Mouse (Mus musculus): ENCODE measurements around the gene Armc2. TPM values are rescaled to one million over a fixed set of nuclear protein-coding genes. Genes with fewer than 3 reads are reported as not detected.

The Armc2 gene
- total RNA-seq, 2 experiments from 2014 or later, result 16.5 to 18.5 TPM

DNA sequence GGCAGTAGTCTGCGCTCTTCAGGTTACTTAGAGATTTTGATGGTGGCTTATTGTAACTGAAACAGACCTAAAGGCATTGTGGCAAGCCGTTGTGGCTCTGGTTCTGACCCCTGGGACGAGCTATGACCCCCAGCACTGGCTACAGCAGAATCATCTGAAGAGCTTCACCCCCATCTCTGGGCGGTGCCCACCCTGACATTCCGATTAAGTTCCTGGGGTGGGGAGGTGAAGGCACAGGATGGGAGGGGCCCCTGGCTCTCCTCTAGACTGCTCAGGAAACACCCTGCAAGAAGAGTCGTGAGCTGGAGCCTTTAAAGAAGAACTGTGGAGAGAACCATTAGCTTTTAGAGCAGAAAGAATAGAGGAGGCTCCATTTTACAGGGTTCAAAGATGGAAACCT lies 6.2 kb upstream of the Armc2 start:
- no peak for DNase-seq
- intact Hi-C loops (cut with DNase I), result no loop called here

DNA sequence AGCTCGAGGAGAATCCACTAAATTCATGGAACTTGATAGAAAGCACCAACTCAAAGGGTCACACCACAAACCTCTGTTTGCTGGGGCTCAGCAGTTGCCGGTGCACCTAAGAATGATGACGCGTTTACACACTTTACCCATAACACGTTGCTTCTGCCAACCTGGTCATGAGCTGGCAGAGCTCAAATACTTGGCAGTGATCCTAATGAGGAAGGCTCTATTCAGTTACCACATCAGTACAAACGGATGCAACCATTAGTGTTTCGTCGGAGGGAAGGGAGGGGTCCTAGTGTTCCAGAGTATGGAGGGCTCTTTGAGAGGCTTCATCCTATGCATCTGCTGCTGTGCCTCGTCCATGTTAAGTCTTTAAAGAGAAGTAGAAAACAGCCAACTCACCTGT lies 3.3 kb upstream of the Armc2 start:
- DNase-seq, result no peak
- intact Hi-C loops (cut with DNase I), result no loop called here

DNA sequence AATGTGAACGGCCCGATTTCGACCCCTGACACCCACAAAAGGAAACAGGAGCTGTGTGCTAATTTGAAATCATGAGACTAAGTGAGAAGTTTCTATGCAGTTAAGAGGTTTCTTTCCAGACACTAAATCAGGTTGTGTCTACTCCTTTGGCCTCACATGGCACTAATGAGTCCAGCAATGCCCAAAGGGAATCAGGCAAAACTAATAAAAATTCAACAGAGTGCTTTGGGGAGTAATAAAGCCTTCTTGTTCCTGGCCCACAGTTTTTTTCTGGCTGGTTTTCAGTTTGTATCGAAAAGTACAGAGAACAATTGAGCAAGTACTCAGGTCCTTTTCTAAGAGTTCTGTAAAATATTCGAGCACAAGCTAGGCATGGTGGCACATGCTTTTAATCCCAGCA lies 4.2 kb downstream of the Armc2 start:
- no peak for DNase-seq
- intact Hi-C loops (cut with DNase I), result loop anchor here (10.0 kb wide), 1 partner anchor 261 kb away; the partner anchor contains the start of gene Foxo3

DNA sequence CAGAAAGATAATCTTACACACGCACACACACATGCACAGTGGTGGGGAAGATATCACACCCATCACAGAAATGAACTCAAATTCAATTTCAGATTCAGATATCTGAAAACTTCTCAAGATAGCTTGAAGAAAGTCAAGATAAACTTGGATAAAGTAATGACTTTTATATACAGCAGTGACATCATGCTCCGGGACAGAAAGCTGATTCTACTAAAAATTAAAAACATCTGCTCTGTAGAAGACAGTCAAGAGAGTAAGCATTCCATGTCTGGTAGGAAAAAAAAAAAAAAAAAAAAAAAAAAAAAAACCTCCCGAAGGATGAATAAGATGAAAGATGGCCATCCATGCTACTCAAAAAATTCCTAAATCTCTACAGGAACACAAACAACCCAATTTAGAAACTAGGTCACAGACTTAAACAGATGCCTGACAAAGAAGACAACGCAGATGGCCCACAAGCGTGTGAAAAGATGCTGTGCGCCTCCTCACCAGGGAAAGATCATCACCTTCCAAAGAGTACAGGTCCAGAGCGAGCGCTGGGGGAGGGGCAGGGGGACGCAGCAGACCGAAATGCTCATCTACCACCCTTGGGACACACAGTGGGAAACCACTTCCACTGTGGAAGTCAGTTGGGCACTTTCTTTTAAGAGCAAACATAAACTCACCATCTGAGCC lies 7.3 kb downstream of the Armc2 start:
- intact Hi-C loops (cut with DNase I), result loop anchor here (10.0 kb wide), 1 partner anchor 264 kb away; the partner anchor contains the start of gene Foxo3
- no peak for DNase-seq

DNA sequence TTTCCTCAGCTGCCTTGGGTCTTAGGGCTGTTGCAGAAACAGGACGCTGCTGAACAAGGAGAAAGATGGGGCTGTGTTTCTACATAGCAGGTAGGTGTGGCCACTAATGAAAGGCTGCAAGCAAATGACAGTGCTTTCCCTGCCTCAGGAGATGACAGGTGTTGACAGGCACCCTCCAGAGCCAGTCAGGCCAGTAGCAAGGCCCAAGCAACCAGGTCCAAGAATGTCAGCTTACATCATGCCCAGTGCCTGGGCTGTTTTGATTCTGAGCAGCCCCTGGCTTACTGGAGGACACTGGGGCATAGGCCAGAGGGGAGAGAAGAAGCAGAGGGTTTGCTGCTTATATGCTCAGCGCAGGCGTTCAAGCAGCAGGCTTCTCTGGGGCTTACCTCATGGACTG lies 13.0 kb downstream of the Armc2 start:
- DNase-seq, result no peak
- intact Hi-C loops (cut with DNase I), result no loop called here

DNA sequence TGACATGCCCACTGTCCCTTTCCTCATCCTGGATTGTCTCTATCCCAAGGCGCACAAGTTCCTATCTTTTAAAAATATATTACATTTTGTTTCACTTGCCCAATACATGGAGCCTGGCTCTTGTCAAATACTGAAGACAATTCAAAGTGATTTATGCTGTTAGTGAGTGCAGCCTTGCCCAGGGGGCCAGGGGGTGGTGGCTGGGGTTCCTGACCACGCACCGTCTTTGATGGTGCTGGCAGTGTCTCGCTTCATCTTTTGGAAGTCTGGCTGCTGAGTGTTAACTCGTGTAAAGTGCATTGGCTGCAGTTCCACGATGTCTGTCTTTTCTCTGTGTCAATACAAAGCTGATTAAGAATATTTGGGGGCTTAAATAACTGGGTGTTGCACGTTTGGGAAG lies 13.6 kb downstream of the Armc2 start:
- no peak for DNase-seq
- intact Hi-C loops (cut with DNase I), result no loop called here

DNA sequence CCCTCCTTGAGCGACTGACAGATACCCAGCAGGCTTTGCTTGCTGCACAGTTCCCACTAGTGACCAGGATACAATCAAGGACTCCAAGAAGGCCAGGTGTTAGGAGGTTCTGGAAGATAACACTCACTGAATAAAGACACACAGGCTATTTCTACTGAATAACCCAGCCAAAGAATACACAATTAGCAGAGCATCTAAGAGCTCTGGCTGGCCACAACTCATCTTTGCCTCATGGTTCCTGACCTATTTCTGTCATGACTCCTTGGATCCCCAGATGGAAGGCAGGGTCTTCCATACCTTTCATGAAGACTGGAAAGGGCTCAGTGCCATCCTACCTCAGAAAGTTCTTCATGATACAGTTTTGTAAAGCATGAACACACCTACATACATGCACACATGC lies 14.2 kb downstream of the Armc2 start:
- no peak for DNase-seq
- intact Hi-C loops (cut with DNase I), result no loop called here

DNA sequence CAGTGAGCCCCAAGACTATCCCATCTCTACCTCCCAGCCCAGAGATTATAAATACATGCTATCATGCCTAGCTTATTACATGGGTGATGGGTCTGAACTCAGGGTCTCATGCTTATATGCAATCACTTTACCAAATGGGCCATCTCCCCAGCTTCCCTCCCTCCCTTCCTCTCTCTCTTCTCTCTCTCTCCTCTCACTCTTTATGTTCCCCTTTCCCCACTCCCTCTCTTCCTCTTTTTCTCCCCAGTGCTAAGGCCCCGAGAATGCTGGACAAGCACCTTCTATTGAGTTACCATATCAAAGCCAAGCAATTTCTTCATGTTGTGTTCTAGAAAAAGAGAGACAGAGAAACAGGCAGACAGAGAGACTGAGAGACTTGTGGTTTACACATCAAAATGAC lies 14.7 kb downstream of the Armc2 start:
- DNase-seq, result no peak
- intact Hi-C loops (cut with DNase I), result no loop called here

DNA sequence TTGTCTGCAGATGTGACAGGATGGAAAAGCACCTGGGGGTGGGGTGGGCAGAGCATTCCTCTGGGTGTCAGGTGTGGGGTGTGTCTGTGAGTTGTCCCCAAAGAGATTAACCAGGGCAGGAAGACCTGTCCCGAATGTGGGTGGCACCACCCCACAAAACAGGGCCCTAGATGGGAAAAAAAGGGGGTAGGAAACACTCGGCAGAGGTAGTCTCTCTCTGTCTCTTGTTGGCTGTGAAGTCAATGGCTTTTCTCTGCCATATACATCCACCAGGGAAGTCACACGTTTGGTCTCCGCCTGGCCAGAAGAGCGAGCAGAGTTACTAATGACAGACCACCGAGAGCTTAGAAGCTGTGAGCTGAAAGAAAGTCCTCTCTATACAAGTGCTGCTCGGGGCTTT lies 15.8 kb downstream of the Armc2 start:
- intact Hi-C loops (cut with DNase I), result no loop called here
- DNase-seq, result no peak

DNA sequence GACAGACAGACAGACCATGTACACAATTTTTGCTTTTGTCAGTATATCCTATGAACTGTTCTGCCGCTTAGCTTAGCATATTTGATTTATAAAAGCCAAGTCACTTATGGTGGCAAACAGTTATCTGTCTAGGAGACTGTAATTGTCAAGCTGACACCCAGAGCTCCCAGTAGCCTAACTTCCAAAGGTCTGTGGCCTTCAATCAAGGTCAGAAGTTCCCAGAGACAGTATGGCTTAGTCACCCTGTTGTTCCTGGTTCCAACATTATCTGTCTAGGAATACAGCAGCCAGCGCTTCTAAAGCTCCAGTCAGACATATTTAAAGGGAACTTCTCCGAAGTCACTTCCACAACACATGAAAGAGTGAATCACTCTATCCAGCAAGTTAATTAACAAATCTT lies 17.0 kb downstream of the Armc2 start:
- intact Hi-C loops (cut with DNase I), result no loop called here
- DNase-seq, result no peak

DNA sequence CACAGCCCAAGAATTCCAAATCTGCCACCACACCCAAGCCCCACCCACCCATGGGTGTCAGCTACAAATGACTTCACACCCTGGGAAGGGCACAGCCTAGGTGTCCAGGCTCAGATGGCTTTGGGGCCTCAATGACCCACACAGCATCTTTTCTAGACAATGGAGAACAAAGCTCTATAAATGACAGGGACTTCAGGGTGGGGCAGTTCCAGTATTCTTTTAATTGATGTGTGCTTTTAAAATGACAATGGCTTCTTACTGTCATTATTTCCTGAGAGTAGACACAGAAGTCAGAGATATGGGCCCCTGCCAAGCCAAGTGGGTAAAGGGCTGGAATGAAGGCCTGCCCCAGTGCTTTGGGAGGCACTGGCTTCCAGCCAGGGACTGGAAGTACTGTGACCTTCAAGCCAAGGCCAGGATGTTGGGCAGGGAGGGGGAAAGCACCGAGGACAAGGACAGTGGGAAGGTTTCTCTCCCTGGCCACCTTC lies 20.5 kb downstream of the Armc2 start:
- intact Hi-C loops (cut with DNase I), result no loop called here

DNA sequence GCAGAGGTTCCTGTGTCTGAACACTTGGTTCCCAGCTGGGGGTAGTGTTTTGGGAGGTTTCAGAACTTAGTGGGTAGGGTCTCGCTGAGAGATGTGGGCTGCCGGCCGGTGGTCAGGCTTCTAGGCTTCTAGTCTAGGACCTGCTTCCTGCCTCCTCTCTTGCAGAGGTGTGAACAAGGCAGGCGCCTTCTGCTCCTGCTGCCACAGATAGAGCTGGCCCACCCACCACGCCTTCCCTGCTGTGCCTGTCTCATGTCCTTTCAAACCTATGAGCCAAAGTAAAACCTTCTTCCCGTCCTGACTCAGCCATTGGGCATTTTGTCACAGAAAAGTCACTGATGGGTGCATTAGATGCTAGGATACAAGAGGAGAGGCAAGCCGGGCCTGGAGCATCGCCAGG lies 22.1 kb downstream of the Armc2 start:
- peak; percentile 50 for DNase-seq
- intact Hi-C loops (cut with DNase I), result no loop called here

More for the DNA sequence above, 20.5 kb downstream of the Armc2 start:
- DNase-seq, result no peak

DNA sequence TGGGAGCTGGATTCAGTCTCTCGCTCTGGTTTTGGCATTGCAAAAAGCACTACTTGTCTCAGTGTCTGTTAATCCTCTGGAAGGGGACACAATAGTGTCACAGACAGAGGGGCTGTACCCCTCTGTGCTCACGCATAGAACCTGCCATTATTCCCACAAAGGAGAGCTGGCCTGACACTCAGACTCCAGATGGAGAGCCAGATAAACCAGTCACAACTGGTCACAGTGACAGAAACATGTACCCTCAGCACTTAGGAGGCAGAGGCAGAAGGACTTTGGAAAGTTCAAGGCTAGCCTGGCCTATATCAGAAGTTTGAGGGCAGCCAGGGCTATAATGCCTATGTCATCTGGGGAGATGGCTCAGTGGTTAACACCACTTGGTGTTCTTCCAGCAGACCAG lies 23.2 kb downstream of the Armc2 start:
- intact Hi-C loops (cut with DNase I), result no loop called here

DNA sequence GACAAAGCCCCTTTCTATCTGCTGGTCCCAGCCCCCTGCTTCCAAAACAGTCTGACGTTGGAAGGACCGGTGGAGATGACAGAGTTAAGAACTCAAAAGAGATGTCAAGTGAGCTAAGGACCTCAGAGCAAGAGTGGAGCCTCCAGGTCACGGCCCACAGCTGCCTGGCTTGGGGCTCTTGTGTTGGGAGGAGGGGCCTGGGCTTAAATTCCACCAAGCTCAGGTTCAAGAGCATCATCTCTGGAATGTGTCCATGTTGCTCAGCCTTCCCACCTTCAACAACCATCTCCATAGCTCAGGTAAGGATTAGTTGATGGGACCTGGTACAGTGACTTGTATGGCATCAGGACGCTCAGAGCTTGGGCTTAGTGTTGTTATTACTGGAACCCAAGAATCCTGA lies 23.7 kb downstream of the Armc2 start:
- DNase-seq, result no peak
- intact Hi-C loops (cut with DNase I), result no loop called here

More for the DNA sequence above, 23.2 kb downstream of the Armc2 start:
- no peak for DNase-seq

DNA sequence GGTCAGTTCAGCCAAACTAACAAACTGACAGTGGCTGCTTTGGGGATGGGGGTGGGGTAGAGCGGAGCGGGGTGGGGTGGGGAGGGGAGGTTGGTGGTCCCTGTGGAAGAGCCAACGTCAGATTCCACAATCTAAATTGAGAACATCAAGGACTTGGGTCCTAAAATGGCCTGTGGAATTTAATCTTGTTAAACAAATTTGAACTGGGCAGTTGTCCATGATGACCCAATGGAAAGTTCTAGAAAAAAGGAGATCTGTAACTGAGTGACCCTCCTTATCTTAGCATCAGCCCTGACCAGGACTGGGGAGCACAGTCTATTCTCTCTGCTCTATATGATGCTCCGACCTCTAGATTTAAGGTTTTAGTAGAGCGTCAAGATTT lies 26.2 kb downstream of the Armc2 start:
- intact Hi-C loops (cut with DNase I), result no loop called here
- no peak for DNase-seq

DNA sequence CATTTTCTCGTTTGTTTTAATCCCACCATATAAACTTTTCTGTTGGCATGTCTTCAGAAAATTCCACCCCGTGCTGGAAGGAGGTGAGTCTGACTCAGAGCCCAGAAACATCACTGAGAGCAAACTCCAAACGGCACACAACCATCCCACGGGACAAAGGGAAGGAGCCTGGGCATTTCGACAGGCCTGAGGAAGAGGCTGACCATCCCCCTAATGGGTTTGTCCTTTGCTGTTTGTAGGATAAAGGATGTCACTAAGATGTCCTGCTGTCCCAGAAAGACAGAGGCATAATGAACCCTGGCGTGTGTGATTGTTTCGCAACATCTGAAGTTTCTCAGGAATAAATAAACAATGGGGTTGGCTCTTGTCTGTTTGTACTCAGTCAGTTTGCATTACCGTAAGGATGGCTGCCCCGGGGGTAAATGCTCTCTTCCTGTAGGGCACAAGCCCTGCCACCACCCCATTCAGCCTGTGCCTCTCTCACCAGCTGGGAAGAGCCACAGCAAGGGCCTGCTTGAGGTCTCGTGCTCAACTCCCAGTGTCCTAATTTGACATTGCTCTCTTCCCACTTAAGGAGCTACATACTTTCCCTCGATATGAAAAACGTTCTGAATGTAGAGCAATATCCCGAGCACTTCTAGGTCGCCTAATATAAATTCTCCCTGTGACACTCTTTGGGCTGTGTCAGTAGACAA lies 26.7 kb downstream of the Armc2 start:
- intact Hi-C loops (cut with DNase I), result no loop called here

DNA sequence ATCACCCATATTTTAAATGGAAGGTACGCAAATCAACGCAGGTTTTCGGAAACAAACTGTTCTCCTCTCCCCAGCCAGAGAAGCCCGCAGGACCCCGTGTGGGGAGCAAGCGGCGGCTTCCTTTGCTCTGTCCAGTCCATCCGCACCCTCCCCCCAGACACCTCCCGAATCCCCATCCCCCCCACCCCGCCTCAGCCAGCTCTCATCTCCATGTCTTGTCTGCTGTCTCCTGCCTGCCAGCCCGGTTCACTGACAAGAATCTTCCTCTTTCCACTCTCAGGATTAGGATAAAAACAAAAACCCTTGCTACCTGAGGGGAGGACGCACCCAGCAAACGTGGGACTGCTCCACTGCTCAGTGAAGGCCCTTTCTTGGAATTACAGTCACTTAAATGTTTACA lies 27.3 kb downstream of the Armc2 start:
- intact Hi-C loops (cut with DNase I), result no loop called here
- no peak for DNase-seq

More for the DNA sequence above, 26.7 kb downstream of the Armc2 start:
- peak; percentile 30 for DNase-seq

DNA sequence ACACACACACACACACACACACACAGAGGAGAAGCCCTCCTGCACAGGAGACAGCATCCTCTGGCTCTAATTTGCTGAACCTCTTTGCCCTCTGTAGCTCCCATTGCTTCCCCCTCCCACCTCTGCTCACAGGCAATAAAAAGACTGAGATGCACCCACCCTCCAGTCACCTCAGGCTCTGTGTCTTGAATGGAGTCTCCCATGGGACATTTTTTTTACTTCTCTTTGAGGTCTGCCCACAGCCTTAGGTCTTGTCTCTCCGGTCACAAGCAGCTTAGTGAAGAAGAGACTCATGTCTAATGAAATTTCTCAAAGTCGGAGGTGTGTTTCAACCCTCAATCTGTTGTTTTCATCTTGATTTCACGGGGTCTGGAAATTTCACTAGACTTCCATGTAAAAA lies 29.3 kb downstream of the Armc2 start:
- DNase-seq, result no peak
- intact Hi-C loops (cut with DNase I), result loop anchor here (10.0 kb wide), 1 partner anchor 154 kb away; no protein-coding TSS in a partner anchor

DNA sequence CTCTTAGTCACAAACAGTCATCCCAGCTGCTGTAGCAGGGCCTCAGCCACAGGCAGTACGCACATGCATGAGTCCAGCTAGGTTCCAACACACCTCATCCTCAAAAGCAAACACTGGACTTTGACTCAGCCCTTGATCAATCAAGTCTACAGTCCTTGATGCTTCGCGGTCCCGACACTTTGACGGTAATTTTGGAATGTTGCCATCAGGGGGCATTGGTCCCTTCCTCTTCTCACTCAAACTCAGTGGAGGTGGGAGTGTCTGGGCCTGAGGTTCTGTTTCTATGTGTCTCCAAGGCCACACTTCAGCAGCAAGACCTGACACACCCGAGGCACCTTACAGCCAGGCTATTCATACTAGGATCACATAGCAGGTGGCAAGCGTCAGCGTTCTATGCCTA lies 32.1 kb downstream of the Armc2 start:
- intact Hi-C loops (cut with DNase I), result loop anchor here (10.0 kb wide), 1 partner anchor 151 kb away; no protein-coding TSS in a partner anchor
- no peak for DNase-seq

DNA sequence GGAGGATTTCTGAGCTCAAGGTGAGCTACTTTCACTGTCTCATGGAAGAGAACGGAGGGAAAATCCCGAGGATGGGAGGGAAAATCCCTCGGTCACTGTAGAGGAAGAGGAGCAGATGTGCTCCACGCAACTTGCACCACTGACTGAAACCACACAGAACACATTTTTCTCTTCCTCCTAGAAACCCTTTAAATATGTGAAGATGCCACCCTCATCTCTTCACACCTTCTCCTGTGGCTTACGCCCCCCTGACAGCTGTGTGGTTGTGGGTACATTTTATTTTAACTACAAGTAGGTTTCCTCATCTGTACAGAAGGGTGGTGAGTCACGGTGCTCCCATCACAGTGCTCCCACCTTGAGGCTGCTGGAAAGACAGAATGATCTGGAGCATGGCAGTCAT lies 34.0 kb downstream of the Armc2 start:
- DNase-seq, result no peak
- intact Hi-C loops (cut with DNase I), result loop anchor here (5.0 to 10.0 kb wide), 3 partner anchors 149 to 308 kb away; no protein-coding TSS in a partner anchor

DNA sequence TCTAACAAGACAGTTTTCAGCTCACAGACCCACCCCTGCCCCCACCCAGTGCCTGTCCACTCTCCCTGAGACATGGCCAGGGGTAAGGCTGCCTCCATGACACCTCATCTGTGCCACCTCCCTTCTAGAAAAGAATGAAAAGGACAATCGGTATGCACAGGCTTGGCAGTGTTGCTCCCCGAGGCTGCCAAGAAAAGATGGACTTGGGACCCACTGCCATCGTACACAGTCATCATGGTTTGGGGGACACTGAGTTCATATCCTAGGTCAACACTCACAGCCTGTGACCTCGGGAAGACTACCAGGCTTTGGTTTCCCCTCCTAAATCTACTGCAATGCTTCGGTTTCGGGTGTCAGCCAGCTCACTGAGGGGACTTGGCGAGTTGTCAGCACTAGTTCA lies 35.4 kb downstream of the Armc2 start:
- no peak for DNase-seq
- intact Hi-C loops (cut with DNase I), result loop anchor here (5.0 to 10.0 kb wide), 3 partner anchors 148 to 309 kb away; no protein-coding TSS in a partner anchor

Data from left cerebral cortex, postnatal 4 days (tissue).